Mouse (Mus musculus) fibroblast of lung, adult 2 months (primary cell): Measurements from ENCODE around the gene Atxn7l3.

Experiments
- DNase-seq: peaks from one replicate; pipeline ENCODE4 v3.0.0-alpha.2; 2011; ENCODE audit warnings: low read depth

The Atxn7l3 gene

GRCm38 (mm10) chr11:102296491-102297472, at the start of gene Atxn7l3:
Gene Atxn7l3, minus strand, starts transcription at chr11:102296631.
- DNase-seq: peak; percentile 93

- DNase-seq: no peak
These were observed 48.0 kb upstream of the Atxn7l3 start for GRCm38 (mm10) chr11:102344458-102344857.

GRCm38 (mm10) chr11:102342742-102343141, 46.3 kb upstream of the Atxn7l3 start:
- no peak for DNase-seq

GRCm38 (mm10) chr11:102341101-102341500, 44.7 kb upstream of the Atxn7l3 start:
- no peak for DNase-seq

- no peak for DNase-seq
These were observed 43.2 kb upstream of the Atxn7l3 start for GRCm38 (mm10) chr11:102339624-102340023.

- no peak for DNase-seq
These were observed 42.8 kb upstream of the Atxn7l3 start for GRCm38 (mm10) chr11:102339195-102339594.

- DNase-seq: no peak
These were observed 42.1 kb upstream of the Atxn7l3 start for GRCm38 (mm10) chr11:102338561-102338960.

GRCm38 (mm10) chr11:102337921-102338320, 41.5 kb upstream of the Atxn7l3 start:
- DNase-seq: no peak

GRCm38 (mm10) chr11:102336191-102336590, 39.8 kb upstream of the Atxn7l3 start:
- no peak for DNase-seq

- DNase-seq: no peak
These were observed 38.7 kb upstream of the Atxn7l3 start for GRCm38 (mm10) chr11:102334973-102335700.

- DNase-seq: no peak
These were observed 37.6 kb upstream of the Atxn7l3 start for GRCm38 (mm10) chr11:102334010-102334409.

GRCm38 (mm10) chr11:102333061-102333460, 36.6 kb upstream of the Atxn7l3 start:
- DNase-seq: no peak

GRCm38 (mm10) chr11:102331806-102332205, 35.4 kb upstream of the Atxn7l3 start:
- DNase-seq: no peak

GRCm38 (mm10) chr11:102330039-102330438, 33.6 kb upstream of the Atxn7l3 start:
- no peak for DNase-seq

- no peak for DNase-seq
These were observed 33.1 kb upstream of the Atxn7l3 start for GRCm38 (mm10) chr11:102329518-102329917.

- no peak for DNase-seq
These were observed 31.4 kb upstream of the Atxn7l3 start for GRCm38 (mm10) chr11:102327839-102328238.

GRCm38 (mm10) chr11:102327250-102327649, 30.8 kb upstream of the Atxn7l3 start:
- DNase-seq: no peak

- no peak for DNase-seq
These were observed 27.1 kb upstream of the Atxn7l3 start for GRCm38 (mm10) chr11:102323516-102323915.

GRCm38 (mm10) chr11:102321931-102322330, 25.5 kb upstream of the Atxn7l3 start:
- no peak for DNase-seq

- no peak for DNase-seq
These were observed 24.2 kb upstream of the Atxn7l3 start for GRCm38 (mm10) chr11:102320686-102321005.

GRCm38 (mm10) chr11:102319941-102320685, 23.7 kb upstream of the Atxn7l3 start:
- DNase-seq: no peak

- no peak for DNase-seq
These were observed 23.0 kb upstream of the Atxn7l3 start, which contains the start of gene Ubtf for GRCm38 (mm10) chr11:102319410-102319792. Gene Ubtf, minus strand, starts transcription at chr11:102319742.
